Mouse (Mus musculus): ENCODE measurements around the gene Arhgap35. TPM values are rescaled to one million over a fixed set of nuclear protein-coding genes. Genes with fewer than 3 reads are reported as not detected.
"Not testable (repeated sequence)": the region's sequence is repeated elsewhere in the genome, so short reads cannot be mapped to it uniquely, and the experiment has no call there.

Arhgap35 gene
- total RNA-seq (2021) = 10 to 100 TPM; 52.5 to 62.2 TPM

DNA sequence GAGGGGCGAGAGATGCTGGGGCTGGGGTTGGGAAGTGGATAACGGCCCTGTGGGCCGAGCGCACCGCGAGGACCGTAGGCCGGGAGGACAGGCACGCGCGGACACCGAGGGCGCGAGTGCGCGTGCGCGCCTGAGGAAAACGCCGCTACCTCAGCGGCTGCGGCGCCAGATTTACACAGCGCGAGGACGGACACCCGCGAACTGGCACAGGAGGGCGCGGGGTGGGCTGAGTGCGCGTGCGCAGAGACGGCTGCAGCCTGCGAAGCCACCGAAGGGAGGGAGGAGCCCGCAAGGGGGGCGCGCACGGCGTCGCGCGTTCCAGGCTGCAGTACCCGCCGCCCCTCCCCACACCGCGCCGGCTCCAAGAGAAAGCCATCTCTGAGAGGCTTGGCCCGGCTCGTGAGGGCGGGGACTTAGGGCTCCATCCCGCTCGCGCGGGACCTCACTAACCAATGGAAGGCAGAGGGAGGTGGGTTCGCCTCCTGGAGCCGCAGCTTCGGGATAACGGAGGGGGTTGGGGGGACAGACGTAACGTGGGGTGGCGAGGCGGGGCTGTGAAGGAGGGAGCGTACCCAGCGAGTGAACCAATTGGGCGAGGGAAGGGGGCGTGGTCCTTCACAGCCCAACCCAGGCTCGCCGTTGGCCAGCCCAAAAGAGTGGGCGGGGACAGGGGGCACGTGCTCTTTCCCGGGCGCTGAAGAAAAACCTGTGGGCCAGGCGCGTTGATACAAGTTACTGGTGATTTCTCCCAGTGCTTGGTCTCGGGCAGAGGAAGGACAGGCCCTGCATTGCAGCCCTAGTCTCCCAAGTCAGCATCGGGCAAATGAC is at the start of gene Arhgap35:
Gene Arhgap35, minus strand, starts transcription at position 106 of the 828 bp plus-strand sequence.
- intact Hi-C loops (cut with DNase I) = loop anchor here (5.0 kb wide), 4 partner anchors 43 to 323 kb away; no protein-coding TSS in a partner anchor
- DNase-seq = peak; percentile 99

DNA sequence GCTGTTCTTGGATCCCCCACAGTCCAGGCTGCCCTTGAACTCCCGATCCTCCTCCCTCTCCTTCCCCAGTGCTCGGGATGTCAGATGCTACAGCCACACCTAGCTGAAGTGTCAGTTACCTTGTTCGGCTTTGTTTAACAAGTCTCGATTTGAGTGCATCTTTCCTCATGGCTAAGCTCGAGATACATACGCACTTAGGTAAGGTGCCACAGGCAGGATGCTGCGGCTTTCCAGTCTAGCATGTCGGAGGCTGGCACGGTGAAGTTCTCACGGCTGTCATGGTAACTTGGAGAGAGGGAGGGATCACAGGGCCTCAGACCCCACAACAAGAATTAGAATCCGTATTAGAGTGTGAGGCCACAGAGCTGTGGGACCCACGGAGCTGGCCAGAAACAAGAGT is 29.5 kb upstream of the Arhgap35 start:
- no peak for DNase-seq
- intact Hi-C loops (cut with DNase I) = no loop called here

DNA sequence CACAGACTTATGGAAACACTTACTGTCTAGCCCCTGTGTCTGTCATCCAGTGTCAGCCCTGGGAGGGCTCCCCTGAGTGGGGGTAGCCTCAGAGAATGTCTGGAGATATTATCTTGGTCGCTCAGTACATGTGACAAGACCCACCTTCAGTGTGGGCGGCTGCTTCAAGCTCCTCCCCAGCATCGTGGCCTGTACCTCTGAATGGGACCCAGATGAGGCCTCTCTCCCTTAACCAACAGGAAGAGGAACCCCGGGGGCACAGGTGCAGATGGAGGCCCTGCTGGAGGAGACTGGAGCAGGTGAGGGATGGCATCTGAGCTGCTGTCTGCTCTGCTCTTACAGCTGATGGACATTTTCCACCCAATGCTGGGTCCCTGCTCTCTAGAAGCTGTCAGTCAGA is 28.3 kb upstream of the Arhgap35 start:
- DNase-seq; intact Hi-C loops (cut with DNase I): not testable (repeated sequence)

DNA sequence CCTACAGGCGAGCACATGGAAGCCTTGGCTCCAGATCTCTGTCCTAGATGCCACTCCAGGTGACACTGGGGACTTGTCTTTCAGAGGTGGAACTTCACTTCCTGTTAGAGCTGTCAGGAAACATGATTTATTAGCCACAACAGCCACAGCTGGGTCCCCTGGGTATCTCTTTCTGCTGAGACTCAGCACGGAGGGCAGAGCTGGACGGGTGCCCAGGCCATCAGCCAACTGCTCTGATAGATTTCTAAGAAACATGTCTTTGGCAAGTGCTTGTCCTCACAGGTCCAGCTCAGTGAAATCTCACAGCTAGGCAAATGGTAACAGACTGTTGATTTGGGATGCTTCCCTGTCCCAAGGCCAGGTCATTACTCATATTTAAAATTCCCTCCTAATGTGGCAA is 24.2 kb upstream of the Arhgap35 start:
- DNase-seq = peak; percentile 87 to 89
- intact Hi-C loops (cut with DNase I) = no loop called here

DNA sequence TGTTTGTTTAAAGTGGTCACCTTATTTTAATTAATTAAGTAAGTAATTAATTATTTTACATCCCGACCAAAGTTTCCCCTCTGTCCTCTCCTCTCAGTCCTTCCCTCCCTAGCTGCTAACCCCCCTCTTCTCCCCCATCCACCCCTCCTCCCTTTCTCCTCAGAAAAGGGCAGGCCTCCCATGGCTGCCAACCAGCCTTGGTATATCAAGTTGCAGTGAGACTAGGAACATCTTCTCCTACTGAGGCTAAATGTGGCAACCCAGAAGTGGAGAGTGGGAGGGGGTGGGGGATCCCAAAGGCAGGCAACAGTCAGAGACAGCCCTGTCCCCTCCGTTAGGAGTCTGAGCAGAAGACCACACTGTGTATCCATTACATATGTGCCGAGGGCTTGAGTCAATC is 20.3 kb upstream of the Arhgap35 start:
- intact Hi-C loops (cut with DNase I) = no loop called here
- DNase-seq = no peak

DNA sequence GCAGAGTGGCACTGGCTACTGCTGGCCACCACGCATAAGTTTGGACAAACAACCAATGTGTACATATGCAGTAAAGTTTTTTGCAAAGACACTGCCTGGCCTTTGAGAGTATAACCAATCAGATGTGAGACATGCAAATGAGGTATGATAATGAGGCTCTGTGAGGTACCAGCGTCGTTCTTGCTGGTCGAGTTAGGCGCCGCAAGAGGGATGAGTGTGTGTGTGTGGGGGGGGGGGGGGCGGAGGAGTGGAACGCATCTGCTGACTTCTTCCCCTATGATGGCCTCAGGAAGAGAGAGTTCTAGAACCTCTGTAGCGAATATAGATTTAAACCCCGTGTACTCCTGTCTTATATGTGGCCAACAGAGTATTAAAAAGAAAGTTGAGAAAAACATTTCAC is 19.1 kb upstream of the Arhgap35 start:
- DNase-seq; intact Hi-C loops (cut with DNase I): not testable (repeated sequence)

DNA sequence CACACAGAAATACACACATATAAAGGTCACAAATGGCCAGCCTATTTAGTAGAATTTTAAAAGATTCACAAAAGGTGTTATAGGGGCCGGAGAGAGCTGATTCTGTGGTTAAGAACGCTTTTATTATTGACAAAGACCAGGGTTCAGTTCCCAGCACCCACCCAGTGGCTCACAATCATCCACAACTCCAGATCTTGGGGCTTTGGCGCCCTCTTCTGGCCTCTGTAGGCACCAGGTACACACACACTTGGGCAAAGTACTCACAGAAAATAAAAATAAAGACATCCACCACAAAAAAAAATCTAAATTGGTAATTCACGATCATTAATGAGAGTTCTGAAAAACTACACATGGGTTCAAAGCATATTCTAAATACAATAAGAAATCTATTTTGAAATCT is 17.1 kb upstream of the Arhgap35 start:
- no peak for DNase-seq
- intact Hi-C loops (cut with DNase I) = no loop called here

DNA sequence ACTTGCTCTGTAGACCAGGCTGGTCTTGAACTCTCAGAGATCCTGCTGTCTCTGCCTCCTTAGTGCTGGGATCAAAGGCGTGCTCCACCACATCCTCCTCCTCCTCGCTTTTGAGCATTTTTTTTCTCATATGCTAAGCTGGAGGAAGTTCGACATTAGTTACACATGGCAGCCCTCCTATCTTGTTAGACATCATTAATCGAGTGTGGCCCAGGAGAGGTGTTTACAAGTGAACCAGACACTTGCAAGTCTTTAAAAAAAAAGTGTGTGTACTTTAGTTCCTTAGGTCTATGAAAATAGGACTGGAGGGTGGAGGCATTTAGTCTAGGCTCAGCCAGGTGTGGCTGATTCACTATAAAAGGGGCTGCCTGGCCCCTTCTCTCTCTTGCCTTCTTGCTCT is 16.2 kb upstream of the Arhgap35 start:
- intact Hi-C loops (cut with DNase I) = no loop called here
- no peak for DNase-seq

DNA sequence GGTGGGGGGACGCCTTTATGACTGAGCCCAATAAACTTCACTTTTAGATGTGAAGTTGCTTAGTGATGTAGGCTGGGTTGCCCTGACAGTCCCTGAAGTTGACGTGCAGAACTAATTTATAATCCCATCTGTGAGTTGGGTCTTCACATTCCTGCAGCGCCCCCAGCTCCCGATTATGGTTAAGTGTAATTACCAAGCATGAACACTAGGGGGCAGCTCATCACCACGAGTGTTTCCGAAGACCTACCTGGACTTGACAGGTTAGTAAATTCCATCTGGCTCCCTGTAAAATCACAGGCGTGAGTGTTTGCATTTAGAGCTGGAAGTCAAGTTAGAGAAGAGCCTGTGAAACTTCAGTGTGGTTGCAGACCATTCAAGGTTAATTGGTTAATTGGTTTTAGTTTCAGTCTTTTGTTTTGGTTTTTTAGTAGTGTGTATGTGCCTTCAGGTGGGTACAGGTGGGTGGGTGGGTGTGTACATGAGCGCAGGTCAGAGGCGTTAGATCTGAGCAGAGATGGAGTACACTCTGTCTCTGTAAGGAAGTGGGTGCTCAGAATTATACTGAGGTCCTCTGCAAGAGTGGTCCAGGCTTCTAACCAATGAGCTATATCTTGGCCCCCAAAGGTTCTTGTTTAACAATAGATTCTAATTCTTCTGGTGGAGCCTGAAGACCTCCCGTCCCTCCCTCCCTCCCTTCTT is 15.0 kb upstream of the Arhgap35 start:
- peak; percentile 53 to 73 for DNase-seq
- intact Hi-C loops (cut with DNase I) = loop anchor here (1.0 to 10.0 kb wide), 3 partner anchors 64 to 265 kb away; partner anchors contain the start of gene Gng8

DNA sequence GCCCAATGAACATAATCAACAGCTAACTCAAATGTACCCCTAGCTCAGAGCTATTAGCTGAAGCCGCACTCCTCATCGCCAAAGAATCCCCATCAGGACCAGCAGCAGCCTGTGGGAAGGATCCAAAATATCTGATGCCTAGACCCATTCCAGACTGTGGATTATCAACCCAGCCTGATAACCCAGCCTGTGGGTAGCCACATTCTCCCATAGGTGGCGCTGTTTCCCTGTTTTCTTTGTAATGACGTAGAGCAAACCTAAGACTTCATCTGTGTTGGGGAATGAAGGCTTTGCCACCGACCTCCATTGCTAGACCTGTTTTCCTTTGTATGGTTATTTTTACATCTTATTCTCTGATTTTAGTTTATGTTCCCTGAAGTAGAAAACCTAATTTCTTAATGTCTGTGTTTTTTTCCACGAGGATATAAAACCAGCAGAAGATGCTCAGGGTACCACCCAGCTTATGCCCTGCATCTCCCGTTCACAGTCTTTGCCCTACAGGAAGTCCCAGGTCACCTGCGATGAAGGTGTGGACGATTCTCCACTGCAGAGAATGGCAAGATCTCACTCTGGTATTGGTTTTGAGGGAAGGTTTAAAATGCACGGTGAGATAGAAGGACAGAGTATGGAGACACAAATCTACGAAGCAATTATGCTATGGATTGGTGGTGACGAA is 13.4 kb upstream of the Arhgap35 start:
- intact Hi-C loops (cut with DNase I) = loop anchor here (1.0 to 10.0 kb wide), 3 partner anchors 101 to 267 kb away; partner anchors contain the start of gene Gng8
- DNase-seq = peak; percentile 72 to 86

DNA sequence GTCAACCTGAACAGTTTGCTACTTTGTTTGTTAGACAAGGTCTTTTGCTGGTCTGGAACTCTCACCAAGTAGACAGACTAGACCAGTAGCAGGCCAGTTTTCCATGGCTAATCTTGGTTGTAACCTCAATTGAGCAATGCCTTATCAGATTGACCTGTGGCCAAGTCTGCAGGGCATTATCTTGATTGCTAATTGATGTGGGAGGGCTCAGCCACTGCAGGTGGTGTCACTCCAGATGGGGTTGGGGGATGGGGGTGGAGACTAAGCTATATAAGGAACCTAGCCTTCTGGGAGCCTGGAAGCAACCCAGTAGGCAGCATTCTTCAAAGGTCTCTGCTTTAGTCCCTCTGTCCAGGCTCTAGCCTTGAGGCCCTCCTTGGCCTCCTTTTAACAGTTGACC is 8.9 kb upstream of the Arhgap35 start:
- DNase-seq = no peak
- intact Hi-C loops (cut with DNase I) = loop anchor here (10.0 kb wide), 1 partner anchor 271 kb away; the partner anchor contains the start of gene Gng8

DNA sequence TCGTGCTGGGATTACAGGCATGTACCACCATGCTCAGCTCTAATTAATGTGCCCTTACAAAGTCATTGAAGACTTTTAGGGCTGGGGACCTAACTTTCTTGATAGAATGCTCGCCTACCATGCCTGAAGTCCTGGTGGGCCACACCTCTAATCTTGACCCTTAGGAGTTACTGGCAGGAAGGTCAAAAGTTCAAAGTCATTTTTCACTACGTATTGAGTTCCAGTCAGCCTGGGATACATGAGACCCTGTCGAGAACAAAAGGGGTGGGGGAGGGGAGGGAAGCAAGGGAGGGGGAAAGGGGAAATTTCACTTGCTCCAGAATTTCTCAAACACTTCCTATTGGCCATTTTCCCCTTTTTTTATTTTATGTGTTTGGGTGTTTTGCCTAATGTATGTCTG is 8.3 kb upstream of the Arhgap35 start:
- intact Hi-C loops (cut with DNase I) = loop anchor here (10.0 kb wide), 1 partner anchor 272 kb away; the partner anchor contains the start of gene Gng8

DNA sequence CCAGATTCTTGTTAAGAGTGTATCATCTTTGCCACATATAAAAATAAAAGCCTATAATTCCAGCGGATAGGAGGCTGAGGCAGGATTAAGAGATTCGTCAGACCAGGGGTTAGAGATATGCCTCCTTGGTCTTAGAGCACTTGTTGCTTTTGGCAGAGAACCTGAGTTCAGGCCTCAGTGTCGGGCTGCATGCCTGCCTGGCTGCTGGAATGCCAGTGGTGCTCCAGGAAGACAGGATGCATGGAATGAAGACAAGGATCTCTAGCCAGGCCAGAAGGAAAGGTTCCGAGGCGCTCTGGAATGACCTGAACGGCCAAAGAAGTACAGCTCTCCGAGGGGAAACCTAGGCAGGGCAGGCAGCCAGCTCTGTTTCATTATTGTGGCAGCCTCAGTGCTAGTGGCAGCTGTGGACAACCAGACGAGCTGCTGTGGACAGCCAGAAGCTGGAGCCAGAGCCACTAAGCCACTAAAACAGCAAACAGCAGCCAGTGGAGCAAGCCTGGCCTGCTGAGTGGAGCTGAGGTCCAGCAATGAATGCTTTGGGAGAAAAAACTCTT is 6.4 kb upstream of the Arhgap35 start:
- intact Hi-C loops (cut with DNase I) = loop anchor here (10.0 kb wide), 1 partner anchor 274 kb away; the partner anchor contains the start of gene Gng8
- no peak for DNase-seq

More for the DNA sequence above, 8.3 kb upstream of the Arhgap35 start:
- no peak for DNase-seq

DNA sequence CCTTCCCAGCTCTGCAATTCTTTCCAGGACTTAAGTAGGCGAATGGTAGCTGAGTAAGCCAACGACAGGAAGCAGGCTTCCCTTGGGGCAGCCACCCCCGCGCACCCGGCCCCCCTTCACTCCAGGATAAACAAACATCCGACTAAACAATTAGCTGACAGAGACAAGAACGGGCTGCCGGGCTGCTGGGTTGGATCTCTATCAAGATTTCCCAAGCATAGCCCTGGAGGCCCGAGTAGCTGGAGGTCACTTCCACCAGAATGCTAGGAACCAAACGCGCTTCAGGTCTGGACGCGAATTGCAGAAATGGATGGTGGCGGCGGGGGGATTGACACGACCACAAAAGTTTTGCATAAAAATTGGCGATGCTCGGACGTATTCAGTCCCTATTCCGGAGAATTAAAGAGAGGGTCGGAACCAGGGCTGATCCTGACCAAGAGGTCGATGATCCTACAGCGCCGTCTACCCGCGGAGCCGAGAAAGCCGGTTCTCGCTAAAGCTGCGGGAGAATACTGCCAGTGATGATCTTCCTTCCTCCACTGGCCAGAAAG is 3.9 kb upstream of the Arhgap35 start:
- DNase-seq = peak; percentile 86 to 88
- intact Hi-C loops (cut with DNase I) = loop anchor here (1.0 to 5.0 kb wide), 4 partner anchors 128 to 241 kb away; no protein-coding TSS in a partner anchor

DNA sequence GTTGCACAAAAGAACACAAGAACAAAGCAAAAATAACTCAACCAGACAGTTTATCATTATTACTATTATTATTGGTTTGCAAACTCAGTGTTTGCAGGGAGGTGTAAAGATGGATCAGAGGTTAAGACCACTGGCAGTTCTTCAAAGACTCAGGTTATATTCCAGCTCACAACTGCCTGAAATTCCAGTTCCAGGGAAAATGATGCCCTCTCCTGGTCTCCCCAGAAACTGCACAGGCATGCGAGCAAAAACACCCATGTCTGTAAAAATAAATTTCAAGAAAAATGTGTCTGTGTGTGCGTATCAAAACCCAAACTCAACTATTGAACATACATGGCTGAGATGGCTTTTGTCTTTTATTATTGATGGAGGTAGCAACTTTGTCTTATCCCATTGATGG is 2.3 kb upstream of the Arhgap35 start:
- DNase-seq = peak; percentile 72 to 85
- intact Hi-C loops (cut with DNase I) = loop anchor here (1.0 to 5.0 kb wide), 3 partner anchors 110 to 240 kb away; no protein-coding TSS in a partner anchor

DNA sequence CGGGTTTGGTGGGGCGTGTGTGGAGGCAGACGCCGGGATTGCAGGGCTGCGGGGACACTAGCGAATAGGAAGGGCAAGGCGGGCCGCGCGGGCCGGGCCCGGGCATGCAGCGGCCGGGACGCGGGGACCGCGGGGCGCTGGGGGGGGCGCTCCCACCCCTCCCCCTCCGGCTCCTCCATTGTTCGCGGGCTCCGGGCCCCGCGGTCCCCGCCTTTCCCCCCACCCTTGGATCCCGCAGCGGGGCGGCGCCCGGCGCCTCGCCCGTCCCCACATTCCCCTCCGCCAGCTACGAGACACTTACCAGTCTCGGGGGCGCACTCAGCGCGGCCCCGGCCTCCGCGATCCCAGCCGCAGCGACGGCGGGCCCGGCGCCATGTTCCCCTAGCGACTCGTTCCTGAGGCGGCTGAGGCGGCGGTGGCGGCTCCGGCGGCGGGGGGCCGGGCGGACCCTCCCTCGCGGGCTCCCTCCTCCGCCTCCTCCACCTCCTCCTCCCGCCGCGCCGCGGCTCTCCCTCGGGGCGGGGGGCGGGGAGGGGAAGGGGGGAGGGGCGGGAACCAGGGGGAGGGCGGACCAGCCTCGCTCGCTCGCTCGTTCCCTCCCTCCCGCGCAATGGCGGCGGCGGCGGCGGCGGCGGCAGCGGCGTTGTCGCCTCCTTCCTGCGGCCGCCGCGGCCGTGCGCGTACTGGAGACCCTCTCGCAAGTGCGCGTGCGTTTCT is 464 bp downstream of the Arhgap35 start:
- intact Hi-C loops (cut with DNase I) = loop anchor here (5.0 kb wide), 2 partner anchors 42 to 322 kb away; no protein-coding TSS in a partner anchor
- no peak for DNase-seq

DNA sequence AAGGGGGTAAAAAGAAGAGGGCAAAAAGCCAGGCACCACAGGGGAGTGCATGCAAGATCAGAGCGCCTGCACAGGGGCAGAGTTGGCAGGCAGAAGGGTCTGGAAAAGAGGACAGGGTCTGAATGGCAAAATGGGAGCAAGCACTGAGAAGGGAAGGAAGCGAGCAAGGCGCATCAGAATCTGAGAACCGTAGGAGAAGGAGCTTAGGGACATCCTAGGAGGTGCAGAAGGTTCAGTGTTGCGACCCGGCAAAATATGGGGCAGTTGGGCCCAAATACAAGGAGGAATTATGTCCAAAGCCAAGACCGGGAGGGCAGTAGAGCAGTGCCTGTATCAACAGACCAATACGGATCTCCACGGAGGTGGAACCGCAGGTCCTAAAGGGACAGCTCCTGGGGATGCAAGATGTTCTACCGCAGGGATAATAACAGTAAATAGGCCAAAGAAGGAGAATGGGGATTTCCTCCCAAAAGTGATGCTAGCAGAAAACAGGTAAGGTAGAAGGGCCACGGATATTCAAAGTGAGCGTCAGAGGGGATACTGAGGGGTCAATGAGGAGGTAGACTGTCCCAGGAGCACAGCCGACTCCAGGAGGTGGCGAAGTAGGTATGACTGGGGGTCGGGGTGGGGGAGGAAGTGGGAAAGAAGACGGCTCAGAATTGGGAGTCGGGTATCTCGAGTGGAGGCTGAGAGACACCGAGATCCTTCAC is 1.2 kb downstream of the Arhgap35 start:
- intact Hi-C loops (cut with DNase I) = loop anchor here (5.0 kb wide), 2 partner anchors 41 to 321 kb away; no protein-coding TSS in a partner anchor

DNA sequence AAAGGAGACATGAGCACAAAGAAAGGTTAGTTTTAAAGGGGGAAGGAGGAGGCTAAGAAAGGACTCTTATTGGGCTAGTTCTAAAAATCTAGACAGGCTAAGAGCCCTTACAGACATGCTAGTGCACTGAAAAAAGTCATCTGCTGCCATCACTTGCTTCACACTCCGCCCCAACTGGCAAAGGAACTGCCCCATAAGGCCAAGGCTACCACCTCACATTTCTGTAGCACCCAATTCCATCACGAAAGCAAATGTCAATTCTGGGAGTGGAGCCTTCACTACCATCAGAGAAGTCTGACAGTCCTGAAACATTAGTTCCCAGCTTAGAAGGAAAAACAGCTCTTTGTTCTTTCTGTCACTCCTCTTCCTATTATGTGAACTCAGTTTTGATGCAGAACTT is 4.4 kb downstream of the Arhgap35 start:
- intact Hi-C loops (cut with DNase I) = loop anchor here (2.0 to 5.0 kb wide), 3 partner anchors 20 to 318 kb away; no protein-coding TSS in a partner anchor

More for the DNA sequence above, 1.2 kb downstream of the Arhgap35 start:
- DNase-seq = peak in 1 of 2 experiments; percentile 37

More for the DNA sequence above, 4.4 kb downstream of the Arhgap35 start:
- peak in 1 of 2 experiments; percentile 40 for DNase-seq

All from heart, postnatal 10 days (tissue).